Mouse (Mus musculus) testis, adult 10 weeks (tissue): ENCODE data around the gene Mcts1. TPM values are rescaled to one million over a fixed set of nuclear protein-coding genes. Genes with fewer than 3 reads are reported as not detected.

Experiments used
- polyA plus RNA-seq: library from polyadenylated mRNA; stranded (reverse); fragments of 350-450 nt; fragmentation: Illumina TruSeq; extraction: RNeasy Lipid Tissue Mini Kit (QIAGEN cat#74804); gene quantifications from one replicate; pipeline ENCODE4 v1.2.3, GENCODE M21; 2014; ENCODE audit warnings: low read depth, low replicate concordance

Gene Mcts1
- polyA plus RNA-seq, result 19.2 TPM

GRCm38 (mm10) chrX:38600177-38600994 lies at the start of gene Mcts1:
Gene Mcts1 (plus strand): TSS chrX:38600578.

DNA sequence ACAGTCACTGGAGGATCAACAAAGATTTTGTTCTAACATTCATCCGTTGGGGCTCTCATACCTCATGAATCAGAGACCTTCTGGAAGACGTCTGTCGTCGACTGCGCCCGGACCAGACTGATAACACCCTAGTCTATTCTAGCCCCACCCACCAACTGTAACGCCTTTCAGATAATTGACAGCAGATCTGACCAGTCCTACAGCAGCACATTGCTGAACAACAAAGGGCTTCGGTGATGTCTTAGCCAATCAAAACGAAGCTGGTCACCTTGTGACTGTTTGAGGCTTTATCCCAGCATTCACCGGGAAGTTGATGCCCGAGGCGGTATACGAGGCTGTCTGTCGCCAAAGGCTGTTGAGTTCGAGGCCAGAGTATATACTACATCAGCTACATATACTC lies 24.3 kb upstream of the Mcts1 start, which contains the start of gene Cul4b:
Cul4b (minus strand) TSS at position 119 of the 400 bp plus-strand sequence.

GRCm38 (mm10) chrX:38634801-38635637 lies 34.6 kb downstream of the Mcts1 start, which contains the start of gene C1galt1c1:
Gene C1galt1c1 (minus strand): TSS chrX:38635087.

Other genes starting within 250 kb of the Mcts1 start
- gene Lamp2, start 144.1 kb upstream of the Mcts1 start, polyA plus RNA-seq, result 109 TPM
- 202 TPM for gene Cul4b, start 24.4 kb upstream of the Mcts1 start, polyA plus RNA-seq
- 9.4 TPM for gene C1galt1c1, start 34.5 kb downstream of the Mcts1 start, polyA plus RNA-seq
- gene 6030498E09Rik, start 172.1 kb downstream of the Mcts1 start, polyA plus RNA-seq, result 0.87 TPM